Mouse (Mus musculus): ENCODE results near the gene Use1. TPM values are rescaled to one million over a fixed set of nuclear protein-coding genes. Genes with fewer than 3 reads are reported as not detected.
"Not testable (repeated sequence)": the region's sequence is repeated elsewhere in the genome, so short reads cannot be mapped to it uniquely, and the experiment has no call there.

Use1 gene
- polyA plus RNA-seq (2015; fragmentation: Nextera tagmentation; extraction: Ambion mirVana): 108 and 109 TPM in 2 replicates

- Histone ChIP-seq H3K4me2 (replicated peaks) (peak within 1 kb of the TSS; percentile 73), H3K9me3 (no peaks in the 10 kb centered on the region), H3K27me3 (no peaks in the 10 kb centered on the region), H3K4me1 (replicated peaks) (peaks cover 26% of the 10 kb centered on the region), H3K9ac (replicated peaks) (peak within 1 kb of the TSS; percentile 65), H3K4me3 (replicated peaks) (peak within 1 kb of the TSS; percentile 64), H3K36me3 (peaks cover 9% of the 10 kb centered on the region), H3K27ac (peak within 1 kb of the TSS; percentile 91)
- peak; percentile 79 for ATAC-seq
- under 1% methylated on average over 56 of the region's 56 CpGs for WGBS
These were observed at the start of gene Use1 for GRCm38 (mm10) chr8:71366771-71367528. Gene Use1 (plus strand): TSS chr8:71366848.

- not testable (repeated sequence) for H3K9ac ChIP-seq (replicated peaks); H3K4me1 ChIP-seq (replicated peaks); ATAC-seq; H3K4me3 ChIP-seq (replicated peaks); H3K9me3 ChIP-seq; H3K27me3 ChIP-seq; H3K27ac ChIP-seq; H3K4me2 ChIP-seq (replicated peaks)
- peaks cover 49% of the 10 kb centered on the region for H3K36me3 ChIP-seq
- WGBS: 88% methylated on average over 5 of the region's 5 CpGs
These were observed 48.0 kb upstream of the Use1 start for GRCm38 (mm10) chr8:71318610-71319009.

- ATAC-seq; H3K4me2 ChIP-seq (replicated peaks); H3K9me3 ChIP-seq; H3K9ac ChIP-seq (replicated peaks); H3K4me3 ChIP-seq (replicated peaks); H3K27me3 ChIP-seq; H3K27ac ChIP-seq; H3K4me1 ChIP-seq (replicated peaks): not testable (repeated sequence)
- 91% methylated on average over 2 of the region's 2 CpGs for WGBS
- peaks cover 60% of the 10 kb centered on the region for H3K36me3 ChIP-seq
These were observed 46.9 kb upstream of the Use1 start for GRCm38 (mm10) chr8:71319760-71320159.

GRCm38 (mm10) chr8:71322939-71323338 is 43.7 kb upstream of the Use1 start:
- peaks cover 68% of the 10 kb centered on the region for H3K36me3 ChIP-seq
- H3K4me3 ChIP-seq (replicated peaks): no peak overlapping the region
- WGBS: 94% methylated on average over 3 of the region's 3 CpGs
- ATAC-seq: no peak
- H3K27ac ChIP-seq: no peak overlapping the region
- no peak overlapping the region for H3K9ac ChIP-seq (replicated peaks)
- H3K4me2 ChIP-seq (replicated peaks): no peak overlapping the region
- H3K9me3 ChIP-seq: no peaks in the 10 kb centered on the region
- H3K27me3 ChIP-seq: no peaks in the 10 kb centered on the region
- H3K4me1 ChIP-seq (replicated peaks): no peaks in the 10 kb centered on the region

- WGBS: 88% methylated on average over 1 of the region's 1 CpGs
- Histone ChIP-seq H3K36me3 (peaks cover 80% of the 10 kb centered on the region), H3K4me3 (replicated peaks) (no peak overlapping the region), H3K9me3 (no peaks in the 10 kb centered on the region), H3K9ac (replicated peaks) (no peak overlapping the region), H3K27me3 (no peaks in the 10 kb centered on the region), H3K4me2 (replicated peaks) (no peak overlapping the region), H3K4me1 (replicated peaks) (no peaks in the 10 kb centered on the region), H3K27ac (no peak overlapping the region)
- ATAC-seq: no peak
These were observed 41.8 kb upstream of the Use1 start for GRCm38 (mm10) chr8:71324848-71325247.

GRCm38 (mm10) chr8:71337834-71338233 is 28.8 kb upstream of the Use1 start:
- H3K9ac ChIP-seq (replicated peaks); H3K9me3 ChIP-seq; H3K4me1 ChIP-seq (replicated peaks); H3K4me2 ChIP-seq (replicated peaks); ATAC-seq; H3K27ac ChIP-seq; H3K27me3 ChIP-seq; H3K4me3 ChIP-seq (replicated peaks): not testable (repeated sequence)
- WGBS: 94% methylated on average over 6 of the region's 6 CpGs
- peaks cover 62% of the 10 kb centered on the region for H3K36me3 ChIP-seq

- no peaks in the 10 kb centered on the region for H3K9me3 ChIP-seq
- no peak for ATAC-seq
- H3K36me3 ChIP-seq: peaks cover 71% of the 10 kb centered on the region
These were observed 26.0 kb upstream of the Use1 start for GRCm38 (mm10) chr8:71340625-71341024.

GRCm38 (mm10) chr8:71346581-71346980 is 20.1 kb upstream of the Use1 start:
- no peaks in the 10 kb centered on the region for H3K27me3 ChIP-seq
- H3K9ac ChIP-seq (replicated peaks): no peak overlapping the region
- ATAC-seq: no peak
- no peak overlapping the region for H3K4me2 ChIP-seq (replicated peaks)
- 78% methylated on average over 1 of the region's 1 CpGs for WGBS
- no peak overlapping the region for H3K27ac ChIP-seq
- H3K4me3 ChIP-seq (replicated peaks): no peak overlapping the region
- H3K9me3 ChIP-seq: no peaks in the 10 kb centered on the region
- H3K4me1 ChIP-seq (replicated peaks): no peaks in the 10 kb centered on the region
- peaks cover 91% of the 10 kb centered on the region for H3K36me3 ChIP-seq

More at GRCm38 (mm10) chr8:71340625-71341024, 26.0 kb upstream of the Use1 start:
- no peaks in the 10 kb centered on the region for H3K4me1 ChIP-seq (replicated peaks)
- WGBS: 72% methylated on average over 5 of the region's 5 CpGs
- H3K27me3 ChIP-seq: no peaks in the 10 kb centered on the region
- H3K9ac ChIP-seq (replicated peaks): no peak overlapping the region; the same call in 1 of the 2 replicates
- H3K4me2 ChIP-seq (replicated peaks): no peak overlapping the region
- H3K27ac ChIP-seq: no peak overlapping the region
- no peak overlapping the region for H3K4me3 ChIP-seq (replicated peaks)

- H3K36me3 ChIP-seq: peaks cover 97% of the 10 kb centered on the region
- no peaks in the 10 kb centered on the region for H3K27me3 ChIP-seq
- no peak overlapping the region for H3K4me3 ChIP-seq (replicated peaks)
- no peak overlapping the region for H3K27ac ChIP-seq
- no peak overlapping the region for H3K4me2 ChIP-seq (replicated peaks)
- H3K9ac ChIP-seq (replicated peaks): 0 out of 2 replicates have a peak overlapping the region, but pooled peaks have one; percentile 3
- no peaks in the 10 kb centered on the region for H3K9me3 ChIP-seq
- ATAC-seq: no peak
- no peaks in the 10 kb centered on the region for H3K4me1 ChIP-seq (replicated peaks)
- WGBS: 83% methylated on average over 3 of the region's 3 CpGs
These were observed 15.5 kb upstream of the Use1 start for GRCm38 (mm10) chr8:71351117-71351516.

GRCm38 (mm10) chr8:71351520-71351919 is 15.1 kb upstream of the Use1 start:
- Histone ChIP-seq H3K4me1 (replicated peaks) (no peaks in the 10 kb centered on the region), H3K36me3 (peaks cover 97% of the 10 kb centered on the region), H3K9me3 (no peaks in the 10 kb centered on the region), H3K27me3 (no peaks in the 10 kb centered on the region), H3K4me3 (replicated peaks) (no peak overlapping the region), H3K9ac (replicated peaks) (no peak overlapping the region), H3K27ac (no peak overlapping the region), H3K4me2 (replicated peaks) (no peak overlapping the region)
- no peak for ATAC-seq
- WGBS: 100% methylated on average over 1 of the region's 1 CpGs

- Histone ChIP-seq H3K36me3 (peaks cover 80% of the 10 kb centered on the region), H3K4me1 (replicated peaks) (no peaks in the 10 kb centered on the region), H3K9me3 (no peaks in the 10 kb centered on the region), H3K4me3 (replicated peaks) (no peak overlapping the region), H3K27me3 (no peaks in the 10 kb centered on the region), H3K27ac (no peak overlapping the region), H3K4me2 (replicated peaks) (no peak overlapping the region), H3K9ac (replicated peaks) (no peak overlapping the region)
- 89% methylated on average over 3 of the region's 3 CpGs for WGBS
- no peak for ATAC-seq
These were observed 8.6 kb upstream of the Use1 start for GRCm38 (mm10) chr8:71358026-71358425.

GRCm38 (mm10) chr8:71367529-71368176 is 1.0 kb downstream of the Use1 start:
- Histone ChIP-seq H3K4me3 (replicated peaks) (peak overlapping the region; percentile 64), H3K9ac (replicated peaks) (peak overlapping the region; percentile 65), H3K4me1 (replicated peaks) (peaks cover 26% of the 10 kb centered on the region), H3K27me3 (no peaks in the 10 kb centered on the region), H3K36me3 (peaks cover 9% of the 10 kb centered on the region), H3K9me3 (no peaks in the 10 kb centered on the region), H3K27ac (peak overlapping the region; percentile 91), H3K4me2 (replicated peaks) (peak overlapping the region; percentile 73)
- ATAC-seq: peak; percentile 8; the same call in 1 of the 2 replicates
- WGBS: 53% methylated on average over 17 of the region's 17 CpGs

Measured in midbrain, embryonic 13.5 days (tissue).